Mouse (Mus musculus): ENCODE data around the gene Mob3b.

Mob3b gene

DNA sequence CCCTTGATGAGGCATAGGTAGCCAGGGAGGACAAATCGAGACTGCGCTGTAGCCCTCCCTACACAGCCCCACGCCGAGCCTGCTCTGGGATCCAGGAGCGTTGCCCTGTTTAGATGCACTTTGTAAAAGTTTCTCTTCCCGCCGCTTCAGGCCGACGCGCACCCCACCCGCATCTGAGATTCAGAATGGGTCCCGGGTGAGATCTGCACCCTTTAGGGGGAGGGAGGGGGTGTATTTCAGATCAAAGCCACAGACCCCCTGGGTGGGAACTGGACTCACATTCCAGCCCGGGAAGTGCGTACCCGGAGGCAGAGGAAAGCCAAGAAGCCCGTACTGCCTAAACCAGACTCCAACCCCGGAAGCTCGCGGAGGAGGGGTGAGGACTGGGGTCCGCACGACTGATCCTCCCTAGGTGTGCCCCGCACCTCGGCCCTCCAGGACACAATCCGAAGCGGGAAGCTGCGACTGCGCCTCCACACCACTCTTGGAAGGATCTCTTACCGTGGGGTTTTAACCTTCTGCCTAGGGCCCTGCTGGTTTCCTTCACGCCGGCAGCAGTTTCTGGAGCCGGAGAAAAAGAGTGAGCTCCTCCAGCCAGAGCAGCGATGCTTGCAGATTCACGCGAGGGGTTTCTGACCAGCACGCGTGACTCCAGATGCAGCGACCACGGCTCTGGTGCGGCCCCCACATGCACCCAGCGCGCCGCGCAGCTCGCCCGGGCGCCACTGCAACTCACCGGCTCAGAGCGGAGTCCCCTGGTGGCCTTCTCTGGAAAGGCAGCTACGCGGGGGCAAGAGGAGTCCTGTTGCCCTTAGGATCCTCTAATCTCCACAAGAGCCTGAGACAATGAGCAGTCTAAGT is at the start of gene Mob3b:
TSS of gene Mob3b (minus strand) at position 734 of the 861 bp plus-strand sequence.
- in situ Hi-C loops (cut with MboI; ENCODE audit: unreplicated experiment in 2 of 2): loop anchor here in 1 of 2 experiments (10.0 kb wide), 1 partner anchor 202 kb away; no protein-coding TSS in a partner anchor

- in situ Hi-C loops (cut with MboI; ENCODE audit: unreplicated experiment in 2 of 2): no loop called here
Measured at GRCm38 (mm10) chr4:35204659-35205058, 47.4 kb upstream of the Mob3b start.

- in situ Hi-C loops (cut with MboI; ENCODE audit: unreplicated experiment in 2 of 2): no loop called here
Measured at GRCm38 (mm10) chr4:35203724-35204123, 46.4 kb upstream of the Mob3b start.

DNA sequence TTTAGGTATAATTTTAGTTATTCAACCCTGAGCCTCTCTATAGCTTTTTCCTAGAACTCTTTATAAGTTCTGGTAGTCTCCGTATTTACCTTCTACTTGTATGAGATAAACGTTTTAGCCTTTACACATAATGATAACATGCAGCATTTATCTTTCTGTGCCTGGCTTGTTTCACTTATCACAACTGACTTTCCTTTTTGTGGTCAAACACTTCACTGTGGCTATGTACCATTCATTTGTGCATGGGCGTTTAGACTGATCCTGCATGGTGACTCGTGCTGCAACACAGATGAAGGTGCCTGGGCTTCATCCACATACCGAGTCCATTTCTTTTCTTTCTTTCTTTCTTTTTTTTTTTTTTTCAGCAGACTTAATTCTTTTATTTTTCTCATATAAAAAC is 44.4 kb upstream of the Mob3b start:
- in situ Hi-C loops (cut with MboI; ENCODE audit: unreplicated experiment in 2 of 2): no loop called here

DNA sequence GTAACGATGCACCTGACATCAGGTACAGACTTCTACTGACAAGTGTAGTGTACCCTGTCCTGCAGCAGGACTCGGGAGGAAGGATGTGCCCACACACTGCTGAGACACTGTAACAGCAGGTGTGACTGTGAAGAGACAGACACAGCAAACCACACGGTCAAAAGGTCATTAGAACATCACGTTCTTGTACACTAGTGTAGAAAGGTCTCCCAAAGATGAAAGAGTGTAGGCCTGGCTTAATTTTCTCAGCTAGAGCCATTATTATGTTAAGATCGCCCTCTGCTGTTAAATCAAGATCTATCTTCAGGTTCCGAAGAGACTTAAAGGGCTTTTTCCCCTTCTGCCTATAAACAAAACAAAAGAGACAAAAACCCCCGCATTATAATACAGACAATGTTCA is 35.4 kb upstream of the Mob3b start:
- in situ Hi-C loops (cut with MboI; ENCODE audit: unreplicated experiment in 2 of 2): loop anchor here in 1 of 2 experiments (5.0 kb wide), 1 partner anchor 235 kb away; no protein-coding TSS in a partner anchor

GRCm38 (mm10) chr4:35189794-35190193 is 32.5 kb upstream of the Mob3b start:
- in situ Hi-C loops (cut with MboI; ENCODE audit: unreplicated experiment in 2 of 2): loop anchor here in 1 of 2 experiments (5.0 kb wide), 1 partner anchor 232 kb away; no protein-coding TSS in a partner anchor

DNA sequence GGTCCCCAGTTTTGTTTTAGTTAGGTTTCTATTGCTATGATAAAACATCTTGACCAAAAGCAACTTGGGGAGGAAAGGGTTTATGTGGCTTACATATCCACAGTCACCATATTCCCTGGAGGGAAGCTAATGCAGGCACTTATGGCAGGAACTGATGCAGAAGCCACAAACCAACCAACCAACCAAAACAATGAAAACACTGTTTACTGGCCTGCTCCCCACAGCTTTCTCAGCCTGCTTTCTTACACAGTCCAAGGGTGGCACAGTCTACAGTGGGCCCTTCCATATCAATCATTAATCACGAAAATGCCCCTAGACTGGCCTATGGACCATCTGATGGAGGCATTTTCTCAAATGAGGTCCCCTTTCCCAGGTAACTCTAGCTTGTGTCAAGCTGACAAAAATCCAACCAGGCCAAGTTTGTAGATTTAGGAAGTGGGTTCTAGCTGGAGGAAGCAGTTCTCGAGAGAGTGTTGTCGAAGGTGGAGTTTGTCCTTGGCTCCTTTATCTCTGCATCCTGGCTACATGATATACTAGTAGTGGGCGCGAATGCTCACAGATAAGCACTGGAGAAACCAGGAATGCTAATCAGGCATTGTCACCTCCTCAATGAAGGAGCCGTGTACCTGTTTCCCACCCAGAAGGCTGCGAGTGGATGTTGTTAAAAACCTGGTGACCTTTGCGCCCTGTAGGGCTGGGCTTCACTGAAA is 30.5 kb upstream of the Mob3b start:
- in situ Hi-C loops (cut with MboI; ENCODE audit: unreplicated experiment in 2 of 2): no loop called here

DNA sequence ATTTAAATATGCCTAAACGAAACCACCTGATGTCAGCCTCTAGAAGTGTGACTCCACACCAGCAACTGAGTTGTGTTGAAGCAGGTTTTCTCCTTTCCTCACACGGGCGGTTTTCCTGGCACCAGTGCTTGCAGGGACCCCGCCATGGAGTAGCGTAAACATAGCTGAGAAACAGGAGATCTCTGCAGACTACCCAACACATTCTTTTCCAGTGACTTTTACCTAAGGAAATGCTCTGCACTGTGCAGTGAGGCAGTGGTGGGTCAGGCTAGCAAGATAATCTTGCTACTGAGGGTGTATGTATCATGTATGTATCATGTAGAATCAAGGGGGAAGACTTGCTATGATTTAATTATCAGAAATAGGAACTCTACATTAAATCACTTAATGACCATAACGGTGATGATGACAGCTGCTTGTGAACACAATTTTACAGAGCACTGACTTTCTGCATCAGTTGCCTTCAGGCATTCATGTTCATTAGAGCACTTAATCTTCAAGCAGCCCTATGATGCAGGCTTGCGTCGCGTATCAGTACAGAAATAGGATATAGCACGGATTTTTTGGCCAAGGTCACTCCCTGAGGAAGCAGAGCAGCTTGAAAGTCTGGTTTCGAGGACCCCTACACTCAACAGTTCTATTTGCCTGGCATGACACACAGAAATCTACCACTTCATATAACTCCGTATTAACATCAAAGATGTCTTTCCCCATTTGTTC is 20.8 kb upstream of the Mob3b start:
- in situ Hi-C loops (cut with MboI; ENCODE audit: unreplicated experiment in 2 of 2): no loop called here

DNA sequence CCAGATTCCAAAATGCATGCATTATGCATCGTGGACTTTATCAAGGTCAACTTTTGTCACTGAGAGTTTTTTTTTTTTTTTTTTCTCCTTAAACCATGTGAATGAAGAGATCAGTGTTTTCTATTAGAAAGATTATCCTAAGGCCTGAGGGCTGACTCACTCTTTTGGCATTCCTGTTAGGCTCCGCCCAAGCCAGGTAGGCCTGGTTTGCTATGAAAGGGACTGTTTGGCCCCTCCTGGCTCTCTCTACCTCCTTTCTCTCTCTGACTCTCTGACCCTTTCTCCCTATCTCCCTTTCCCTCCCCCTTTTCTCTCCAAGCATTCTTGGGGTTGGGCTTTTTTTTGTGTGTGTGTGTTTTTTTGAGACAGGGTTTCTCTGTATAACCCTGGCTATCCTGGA is 18.3 kb upstream of the Mob3b start:
- in situ Hi-C loops (cut with MboI; ENCODE audit: unreplicated experiment in 2 of 2): no loop called here

DNA sequence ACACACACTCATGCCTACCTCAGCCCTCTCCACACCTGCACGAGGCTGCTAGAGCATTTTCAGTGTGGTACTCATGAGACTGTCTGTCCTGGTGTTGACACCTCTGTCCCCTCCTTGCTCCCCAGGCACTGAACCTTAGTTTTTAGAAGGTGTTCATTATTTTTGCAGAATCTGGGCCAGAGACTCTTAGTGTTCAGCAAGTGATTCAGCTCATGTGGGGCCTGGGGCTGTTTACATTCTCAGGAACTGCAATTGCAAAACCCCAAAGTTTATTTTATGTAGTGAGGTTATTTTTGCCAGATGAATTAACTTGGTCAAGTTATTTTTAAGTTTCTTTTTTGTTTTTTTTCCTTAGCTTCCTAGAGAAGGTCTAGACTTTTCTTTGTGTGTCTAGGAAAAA is 16.3 kb upstream of the Mob3b start:
- in situ Hi-C loops (cut with MboI; ENCODE audit: unreplicated experiment in 2 of 2): no loop called here

DNA sequence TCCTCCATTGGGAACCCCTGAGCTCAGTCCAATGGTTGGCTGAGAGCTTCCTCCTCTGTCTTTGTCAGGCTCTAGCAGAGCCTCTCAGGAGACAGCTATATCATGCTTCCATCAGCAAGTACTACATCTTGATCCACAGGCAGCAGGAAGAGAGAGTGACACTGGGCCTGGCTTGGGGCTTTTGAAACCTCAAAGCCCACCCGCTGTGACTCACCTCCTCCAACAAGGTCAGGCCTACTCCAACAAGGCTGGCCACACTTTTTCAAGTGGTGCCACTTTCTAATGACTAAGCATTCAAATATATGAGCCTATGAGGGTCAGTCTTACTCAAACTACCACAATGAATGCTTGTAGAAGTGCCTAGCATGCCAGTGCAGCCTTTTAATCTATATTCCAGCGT is 15.2 kb upstream of the Mob3b start:
- in situ Hi-C loops (cut with MboI; ENCODE audit: unreplicated experiment in 2 of 2): no loop called here

GRCm38 (mm10) chr4:35169571-35170125 is 12.4 kb upstream of the Mob3b start:
- in situ Hi-C loops (cut with MboI; ENCODE audit: unreplicated experiment in 2 of 2): no loop called here

GRCm38 (mm10) chr4:35167855-35168254 is 10.6 kb upstream of the Mob3b start:
- in situ Hi-C loops (cut with MboI; ENCODE audit: unreplicated experiment in 2 of 2): no loop called here

DNA sequence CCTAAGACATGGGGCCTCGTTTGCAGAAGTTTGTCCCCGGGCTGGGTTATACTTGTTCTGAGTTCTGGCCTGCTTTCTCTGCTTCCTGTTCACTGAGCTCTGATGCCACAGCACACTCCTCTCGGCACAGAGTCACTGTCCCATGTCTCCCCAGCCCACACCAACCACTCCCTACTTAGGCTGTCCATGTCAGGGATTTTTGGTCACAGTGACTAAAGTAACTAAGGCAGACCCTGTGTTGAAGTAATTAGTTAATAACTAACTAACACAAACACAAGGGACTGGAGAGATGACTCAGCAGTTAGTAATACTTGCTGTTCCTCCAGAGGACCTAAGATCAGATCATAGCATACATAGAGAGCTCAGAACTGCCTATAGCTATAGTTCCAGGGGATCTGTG is 8.7 kb upstream of the Mob3b start:
- in situ Hi-C loops (cut with MboI; ENCODE audit: unreplicated experiment in 2 of 2): no loop called here

GRCm38 (mm10) chr4:35165275-35165674 is 8.0 kb upstream of the Mob3b start:
- in situ Hi-C loops (cut with MboI; ENCODE audit: unreplicated experiment in 2 of 2): no loop called here

- in situ Hi-C loops (cut with MboI; ENCODE audit: unreplicated experiment in 2 of 2): loop anchor here in 1 of 2 experiments (10.0 kb wide), 1 partner anchor 203 kb away; no protein-coding TSS in a partner anchor
Measured at GRCm38 (mm10) chr4:35157815-35158214, 531 bp upstream of the Mob3b start.

GRCm38 (mm10) chr4:35156149-35156611 is 1.1 kb downstream of the Mob3b start:
- in situ Hi-C loops (cut with MboI; ENCODE audit: unreplicated experiment in 2 of 2): loop anchor here in 1 of 2 experiments (10.0 kb wide), 1 partner anchor 201 kb away; no protein-coding TSS in a partner anchor

DNA sequence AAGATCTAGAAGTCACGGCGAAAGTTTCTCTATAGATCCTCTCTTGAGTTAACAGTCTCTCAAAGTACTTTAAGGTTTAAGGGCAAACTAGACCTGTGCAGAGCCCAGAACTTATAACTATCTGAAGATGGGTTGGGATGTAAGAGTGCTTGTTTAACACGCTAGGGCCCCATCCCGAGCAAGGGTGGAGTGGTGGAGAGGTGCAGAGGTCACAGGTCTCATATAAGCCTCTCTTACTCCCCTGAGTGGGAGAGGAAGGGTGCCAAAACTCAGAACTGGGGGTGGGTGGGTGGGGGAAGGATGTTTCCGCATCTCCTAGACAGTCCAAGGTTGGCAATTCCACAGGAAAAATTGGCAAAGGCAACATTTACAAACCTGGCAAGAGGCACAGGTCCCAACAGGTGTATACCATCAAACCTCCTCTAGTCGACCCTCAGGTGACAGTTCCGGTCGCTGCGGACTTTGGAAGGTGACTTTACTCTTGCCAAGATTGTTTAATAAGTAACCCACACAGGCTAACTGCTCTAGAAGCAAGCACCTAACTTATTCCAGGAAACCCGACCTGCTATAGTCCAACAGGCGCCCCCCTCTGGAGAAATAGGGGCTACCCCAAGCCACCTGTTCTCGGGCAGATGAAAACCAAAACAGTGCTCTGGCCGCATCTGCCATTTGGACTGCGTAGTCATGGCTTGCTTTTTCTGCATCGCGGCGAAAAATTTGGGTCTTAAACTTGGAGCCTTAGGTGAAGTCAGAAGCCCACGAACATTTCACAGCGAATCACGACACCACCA is 2.0 kb downstream of the Mob3b start:
- in situ Hi-C loops (cut with MboI; ENCODE audit: unreplicated experiment in 2 of 2): loop anchor here in 1 of 2 experiments (10.0 kb wide), 1 partner anchor 201 kb away; no protein-coding TSS in a partner anchor

DNA sequence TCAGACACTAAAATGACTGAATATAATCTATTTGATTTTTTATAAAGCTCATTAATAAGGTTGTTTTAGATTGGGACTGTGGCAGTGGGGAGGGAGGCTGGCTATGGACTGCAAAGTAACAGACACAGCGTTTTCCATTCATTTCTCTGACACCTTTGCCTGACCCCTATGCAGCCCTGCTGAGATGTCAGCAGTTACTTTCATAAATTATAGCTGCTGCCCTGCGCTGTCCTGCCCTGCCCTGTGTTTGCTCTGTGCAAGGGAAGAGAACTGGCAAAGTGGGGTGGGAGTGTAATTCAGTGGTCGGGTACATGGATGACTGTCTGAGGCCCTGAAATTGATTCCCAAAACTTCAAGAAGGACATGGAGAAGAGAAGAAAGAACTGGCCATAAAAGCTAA is 3.2 kb downstream of the Mob3b start:
- in situ Hi-C loops (cut with MboI; ENCODE audit: unreplicated experiment in 2 of 2): loop anchor here in 1 of 2 experiments (10.0 kb wide), 1 partner anchor 199 kb away; no protein-coding TSS in a partner anchor
